Mouse (Mus musculus) hindbrain, postnatal 0 days (tissue): ENCODE measurements around the gene Magi2. TPM values are rescaled to one million over a fixed set of nuclear protein-coding genes. Genes with fewer than 3 reads are reported as not detected.
A peak's percentile ranks its signal among the peaks of the same experiment; 100 is the strongest.
"Not testable (repeated sequence)": the region's sequence is repeated elsewhere in the genome, so short reads cannot be mapped to it uniquely, and the experiment has no call there.

ENCODE experiments used
- ATAC-seq: fragments of 200-750 bp; cut with Nextera tagmentation; 2 replicates; pipeline ENCODE4 v1.8.0; 2017; ENCODE audit warnings: mild to moderate bottlenecking, moderate TSS enrichment, moderate library complexity
- DNase-seq: peaks from one replicate; pipeline ENCODE4 v3.0.0-alpha.2; 2015; ENCODE audit warnings: low spot score
- H3K27ac ChIP-seq: fragments of 300-500 bp; sonication (generic); 2 replicates; pipeline ENCODE4 v1.5.1; 2014; ENCODE audit warnings: mild to moderate bottlenecking
- H3K27me3 ChIP-seq: fragments of 300-500 bp; sonication (generic); 2 replicates; pipeline ENCODE4 v1.6.1; 2014; ENCODE audit warnings: low read length, mixed read lengths; ENCODE audit not compliant: insufficient read depth
- H3K36me3 ChIP-seq: fragments of 300-500 bp; sonication (generic); 2 replicates; pipeline ENCODE4 v1.6.1; 2014; ENCODE audit warnings: low read length, mixed read lengths; ENCODE audit not compliant: insufficient read depth
- H3K4me1 ChIP-seq: fragments of 300-500 bp; sonication (generic); 2 replicates; pipeline ENCODE4 v1.6.1; 2014; ENCODE audit warnings: antibody characterized with exemption, low read length, mixed read lengths; ENCODE audit not compliant: insufficient read depth
- H3K4me2 ChIP-seq: fragments of 300-500 bp; sonication (generic); 2 replicates; pipeline ENCODE4 v1.6.1; 2014; ENCODE audit warnings: low read depth, mild to moderate bottlenecking, low read length, moderate library complexity, mixed read lengths
- H3K4me3 ChIP-seq: fragments of 300-500 bp; sonication (generic); 2 replicates; pipeline ENCODE4 v1.5.1; 2014; ENCODE audit warnings: low read length
- H3K9ac ChIP-seq: fragments of 300-500 bp; sonication (generic); replicated peaks from 2 replicates; pipeline ENCODE4 v1.6.1; 2014; ENCODE audit warnings: mild to moderate bottlenecking, low read length, moderate library complexity, mixed read lengths
- H3K9me3 ChIP-seq: fragments of 300-500 bp; sonication (generic); 2 replicates; pipeline ENCODE4 v1.6.1; 2016; ENCODE audit warnings: low read length, mixed read lengths
- CTCF ChIP-seq: IDR thresholded peaks from 2 replicates; pipeline ENCODE4 v1.5.1; 2016; ENCODE audit warnings: antibody characterized with exemption, control low read depth, low read depth
- WGBS: fragments of 180-500 bp; shearing (Covaris S2); extraction: QIAGEN DNeasy Blood & Tissue Kit; methylation state at CpG from one replicate; pipeline ENCODE4 v1.1.7; 2014; 5-methylcytosine and 5-hydroxymethylcytosine counted together
- polyA plus RNA-seq: library from polyadenylated mRNA; unstranded; fragments of >200 nt; fragmentation: Nextera tagmentation; extraction: Ambion mirVana; gene quantifications from 2 replicates; pipeline ENCODE4 v1.2.1, GENCODE M21; 2015
- total RNA-seq: library from RNA; depleted of rRNA; stranded (reverse); fragments of >200 nt; gene quantifications from 2 replicates; pipeline ENCODE4 v1.2.3, GENCODE M21; 2014

Magi2 gene
- total and polyA plus RNA-seq, 2 experiments from 2014 or later = 17.3 to 45.5 TPM

GRCm38 (mm10) chr5:20720201-20720900 lies 1493.5 kb downstream of the Magi2 start:
- no peaks in the 10 kb centered on the region for H3K27me3 ChIP-seq
- no peak overlapping the region for H3K27ac ChIP-seq
- no peaks in the 10 kb centered on the region for H3K9me3 ChIP-seq
- no peaks in the 10 kb centered on the region for H3K4me1 ChIP-seq
- ATAC-seq (no peak), DNase-seq (no peak)
- H3K4me2 ChIP-seq = no peak overlapping the region
- TF ChIP-seq CTCF = no peak
- no peaks in the 10 kb centered on the region for H3K36me3 ChIP-seq
- no peak overlapping the region for H3K4me3 ChIP-seq
- WGBS = 65% methylated on average over 4 of the region's 4 CpGs
- H3K9ac ChIP-seq = no peak overlapping the region

- H3K9ac ChIP-seq, H3K4me2 ChIP-seq, H3K9me3 ChIP-seq, ATAC-seq, H3K36me3 ChIP-seq, H3K4me1 ChIP-seq, DNase-seq, H3K27me3 ChIP-seq, H3K27ac ChIP-seq, H3K4me3 ChIP-seq: not testable (repeated sequence)
- 88% methylated on average over 4 of the region's 4 CpGs for WGBS
Measured at GRCm38 (mm10) chr5:20723226-20723625, 1496.4 kb downstream of the Magi2 start.

- ATAC-seq (no peak), DNase-seq (no peak)
- H3K27me3 ChIP-seq = no peaks in the 10 kb centered on the region
- H3K27ac ChIP-seq = no peak overlapping the region
- H3K9ac ChIP-seq = no peak overlapping the region
- no peaks in the 10 kb centered on the region for H3K4me1 ChIP-seq
- H3K9me3 ChIP-seq = no peaks in the 10 kb centered on the region
- no peak overlapping the region for H3K4me3 ChIP-seq
- H3K36me3 ChIP-seq = no peaks in the 10 kb centered on the region
- TF ChIP-seq CTCF = no peak
- no peak overlapping the region for H3K4me2 ChIP-seq
- WGBS = 46% methylated on average over 2 of the region's 2 CpGs
Measured at GRCm38 (mm10) chr5:20738795-20739194, 1512.0 kb downstream of the Magi2 start.

- Histone ChIP-seq H3K4me3 (no peak overlapping the region), H3K36me3 (no peaks in the 10 kb centered on the region), H3K9me3 (no peaks in the 10 kb centered on the region), H3K4me2 (no peak overlapping the region), H3K4me1 (no peaks in the 10 kb centered on the region), H3K27me3 (no peaks in the 10 kb centered on the region), H3K27ac (no peak overlapping the region), H3K9ac (no peak overlapping the region)
- WGBS = 83% methylated on average over 6 of the region's 6 CpGs
- DNase-seq = no peak
- no peak for TF ChIP-seq CTCF
- no peak for ATAC-seq
Measured at GRCm38 (mm10) chr5:20741193-20741592, 1514.4 kb downstream of the Magi2 start.

GRCm38 (mm10) chr5:20741936-20742335 lies 1515.1 kb downstream of the Magi2 start:
- ATAC-seq (peak; percentile 39; the same call in 1 of the 2 replicates), DNase-seq (no peak)
- no peaks in the 10 kb centered on the region for H3K27me3 ChIP-seq
- no peak for TF ChIP-seq CTCF
- H3K4me3 ChIP-seq = no peak overlapping the region
- no peaks in the 10 kb centered on the region for H3K4me1 ChIP-seq
- no peak overlapping the region for H3K9ac ChIP-seq
- 91% methylated on average over 8 of the region's 8 CpGs for whole genome bisulfite sequencing
- H3K4me2 ChIP-seq = no peak overlapping the region
- H3K36me3 ChIP-seq = no peaks in the 10 kb centered on the region
- no peak overlapping the region for H3K27ac ChIP-seq
- H3K9me3 ChIP-seq = no peaks in the 10 kb centered on the region

GRCm38 (mm10) chr5:20748142-20748541 lies 1521.3 kb downstream of the Magi2 start:
- WGBS = 31% methylated on average over 4 of the region's 4 CpGs
- H3K27ac ChIP-seq = no peak overlapping the region
- ATAC-seq = 0 out of 2 replicates have a peak, but pooled peaks have one; percentile 11
- H3K9ac ChIP-seq = no peak overlapping the region
- 0 out of 2 replicates have a peak, but pooled peaks cover 4% of the 10 kb centered on the region for H3K27me3 ChIP-seq
- no peak for DNase-seq
- 0 out of 2 replicates have a peak overlapping the region, but pooled peaks have one; percentile 3 for H3K4me2 ChIP-seq
- 0 out of 2 replicates have a peak, but pooled peaks cover 11% of the 10 kb centered on the region for H3K4me1 ChIP-seq
- no peaks in the 10 kb centered on the region for H3K36me3 ChIP-seq
- TF ChIP-seq CTCF = no peak
- H3K9me3 ChIP-seq = no peaks in the 10 kb centered on the region
- no peak overlapping the region for H3K4me3 ChIP-seq

- Histone ChIP-seq H3K9ac (no peak overlapping the region), H3K4me3 (no peak overlapping the region), H3K27ac (no peak overlapping the region), H3K27me3 (0 out of 2 replicates have a peak, but pooled peaks cover 4% of the 10 kb centered on the region), H3K9me3 (no peaks in the 10 kb centered on the region), H3K4me2 (no peak overlapping the region), H3K4me1 (0 out of 2 replicates have a peak, but pooled peaks cover 11% of the 10 kb centered on the region), H3K36me3 (no peaks in the 10 kb centered on the region)
- no peak for TF ChIP-seq CTCF
- DNase-seq (no peak), ATAC-seq (no peak)
- 93% methylated on average over 8 of the region's 8 CpGs for WGBS
Measured at GRCm38 (mm10) chr5:20748856-20749255, 1522.0 kb downstream of the Magi2 start.
